Mouse (Mus musculus): ENCODE results near the gene Cemip2. TPM values are rescaled to one million over a fixed set of nuclear protein-coding genes. Genes with fewer than 3 reads are reported as not detected.

Cemip2 gene
- polyA plus RNA-seq, 1 experiment from 2014 or later = 63.1 TPM

DNA sequence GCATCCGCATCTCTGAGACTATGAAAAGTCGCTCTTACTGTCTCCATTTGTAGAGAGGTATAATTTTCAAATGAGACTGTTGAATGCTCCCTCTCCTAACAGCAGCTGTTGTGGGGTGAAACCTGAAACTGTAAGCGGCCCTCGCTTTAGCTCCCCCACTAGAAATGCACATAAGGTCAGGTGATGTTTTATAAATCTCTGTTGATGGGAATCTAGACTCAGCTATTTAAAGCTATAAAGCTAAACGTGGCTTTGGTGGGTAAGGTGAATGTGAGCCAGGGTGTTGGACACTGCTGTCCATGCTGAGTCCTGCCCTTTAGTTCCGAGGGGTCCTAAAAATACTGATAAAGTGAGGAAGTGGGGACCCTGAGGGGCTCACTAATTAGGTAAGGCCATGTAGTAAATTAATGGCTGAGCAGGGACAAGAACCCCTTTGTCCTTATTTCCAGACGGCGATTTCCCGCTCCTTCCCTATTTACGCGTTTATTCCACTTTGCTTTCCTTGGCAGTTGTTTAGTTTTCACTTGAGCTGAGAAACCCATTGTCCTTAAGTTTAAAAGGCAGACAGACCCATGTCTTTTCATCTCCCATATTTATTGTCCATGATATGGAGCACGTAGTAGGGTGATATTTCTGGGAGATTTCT, 3.8 kb downstream of the Cemip2 start:
- H3K9me3 ChIP-seq = no peaks in the 10 kb centered on the region
- no peaks in the 10 kb centered on the region for H3K27me3 ChIP-seq (ENCODE audit: insufficient read depth, poor library complexity, severe bottlenecking)
- peaks cover 67% of the 10 kb centered on the region for H3K4me1 ChIP-seq
- H3K36me3 ChIP-seq = 0 out of 2 replicates have a peak, but pooled peaks cover 7% of the 10 kb centered on the region
- WGBS = 66% methylated on average over 12 of the region's 12 CpGs
- peak overlapping the region; percentile 95 for H3K4me3 ChIP-seq
- DNase-seq (ENCODE audit: low spot score) = no peak
- peak overlapping the region; percentile 74; the same call in 1 of the 2 replicates for H3K27ac ChIP-seq

DNA sequence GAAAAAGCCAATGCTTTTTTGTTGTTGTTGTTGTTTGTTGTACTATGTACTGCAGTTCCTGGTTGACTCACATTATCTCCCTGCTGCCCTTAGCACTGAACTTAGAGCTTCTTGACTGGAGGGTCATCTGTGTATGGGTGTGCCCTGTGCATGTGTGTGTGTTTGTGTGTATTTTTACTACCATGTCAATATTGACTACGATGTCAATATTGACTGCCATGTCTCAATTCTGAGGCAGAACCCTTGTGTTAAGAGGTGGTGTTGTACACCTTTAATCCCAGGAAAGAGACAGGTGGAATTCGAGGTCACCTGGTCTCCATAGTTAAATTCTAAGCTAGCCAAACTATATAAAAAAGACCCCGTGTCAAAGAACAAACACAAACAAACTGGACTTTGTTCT, 5.6 kb downstream of the Cemip2 start:
- H3K9me3 ChIP-seq = no peaks in the 10 kb centered on the region
- H3K27ac ChIP-seq = peak overlapping the region; percentile 83; the same call in 1 of the 2 replicates
- H3K4me3 ChIP-seq = no peak overlapping the region
- WGBS = 74% methylated on average over 3 of the region's 3 CpGs
- H3K36me3 ChIP-seq = 0 out of 2 replicates have a peak, but pooled peaks cover 7% of the 10 kb centered on the region
- no peak for DNase-seq (ENCODE audit: low spot score)
- no peaks in the 10 kb centered on the region for H3K27me3 ChIP-seq (ENCODE audit: insufficient read depth, poor library complexity, severe bottlenecking)
- peaks cover 58% of the 10 kb centered on the region for H3K4me1 ChIP-seq

- H3K9me3 ChIP-seq = no peaks in the 10 kb centered on the region
- WGBS = 31% methylated on average over 8 of the region's 8 CpGs
- H3K4me1 ChIP-seq = peaks cover 57% of the 10 kb centered on the region
- H3K4me3 ChIP-seq = peak overlapping the region; percentile 27; the same call in 1 of the 2 replicates
- H3K27ac ChIP-seq = peak overlapping the region; percentile 83
- H3K27me3 ChIP-seq (ENCODE audit: insufficient read depth, poor library complexity, severe bottlenecking) = no peaks in the 10 kb centered on the region
- DNase-seq (ENCODE audit: low spot score) = no peak
- 0 out of 2 replicates have a peak, but pooled peaks cover 7% of the 10 kb centered on the region for H3K36me3 ChIP-seq
Observed at GRCm38 (mm10) chr19:21784331-21785131, 6.4 kb downstream of the Cemip2 start.

DNA sequence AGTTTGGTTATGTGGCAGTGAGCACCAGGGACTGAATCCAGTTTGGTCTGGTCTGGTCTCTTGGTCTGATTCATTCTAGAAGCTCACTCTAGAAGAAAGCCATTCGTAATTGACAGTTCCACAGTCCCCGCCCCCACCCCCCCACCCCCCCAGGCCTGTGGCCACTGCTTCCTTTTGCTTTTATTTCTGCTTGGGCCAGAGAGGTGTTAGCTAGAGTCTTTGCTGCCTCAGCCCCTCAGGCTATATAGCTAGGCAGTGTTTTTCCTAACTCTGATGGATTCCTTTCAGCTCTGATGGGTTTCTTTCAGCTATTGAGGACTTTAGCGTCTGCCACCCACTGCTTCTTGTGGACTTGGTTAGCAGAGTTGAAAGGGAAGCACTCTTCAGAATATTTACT, 7.0 kb downstream of the Cemip2 start:
- H3K36me3 ChIP-seq = 0 out of 2 replicates have a peak, but pooled peaks cover 7% of the 10 kb centered on the region
- no peak for DNase-seq (ENCODE audit: low spot score)
- 23% methylated on average over 3 of the region's 3 CpGs for WGBS
- no peaks in the 10 kb centered on the region for H3K9me3 ChIP-seq
- H3K4me1 ChIP-seq = peaks cover 51% of the 10 kb centered on the region
- peak overlapping the region; percentile 83 for H3K27ac ChIP-seq
- peak overlapping the region; percentile 27; the same call in 1 of the 2 replicates for H3K4me3 ChIP-seq
- no peaks in the 10 kb centered on the region for H3K27me3 ChIP-seq (ENCODE audit: insufficient read depth, poor library complexity, severe bottlenecking)

GRCm38 (mm10) chr19:21787004-21787480, 8.9 kb downstream of the Cemip2 start:
- H3K4me3 ChIP-seq = no peak overlapping the region
- no peak overlapping the region for H3K27ac ChIP-seq
- H3K36me3 ChIP-seq = 0 out of 2 replicates have a peak, but pooled peaks cover 7% of the 10 kb centered on the region
- no peaks in the 10 kb centered on the region for H3K27me3 ChIP-seq (ENCODE audit: insufficient read depth, poor library complexity, severe bottlenecking)
- no peaks in the 10 kb centered on the region for H3K9me3 ChIP-seq
- peaks cover 35% of the 10 kb centered on the region for H3K4me1 ChIP-seq
- DNase-seq (ENCODE audit: low spot score) = no peak
- WGBS = 81% methylated on average over 6 of the region's 6 CpGs

DNA sequence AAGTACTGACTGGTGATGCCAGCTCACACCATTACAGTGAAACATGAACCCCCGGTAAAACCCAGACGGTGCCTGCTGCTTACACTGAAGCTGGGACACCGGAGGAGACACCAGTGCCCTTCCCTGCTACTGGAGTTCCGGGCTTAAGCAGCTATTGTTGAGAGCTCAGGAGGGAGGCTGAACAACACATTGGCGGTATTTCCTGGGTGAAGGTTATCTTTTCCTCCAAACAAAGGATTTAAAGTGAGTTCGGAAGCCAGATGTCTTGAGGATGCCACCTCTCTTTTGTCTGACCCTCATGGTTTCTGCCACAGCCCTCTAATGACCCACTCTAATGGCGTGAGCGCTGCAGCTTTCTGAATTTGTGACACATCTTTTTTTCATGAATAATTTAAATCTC, 10.9 kb downstream of the Cemip2 start:
- WGBS = 42% methylated on average over 8 of the region's 8 CpGs
- DNase-seq (ENCODE audit: low spot score) = no peak
- H3K4me3 ChIP-seq = no peak overlapping the region

DNA sequence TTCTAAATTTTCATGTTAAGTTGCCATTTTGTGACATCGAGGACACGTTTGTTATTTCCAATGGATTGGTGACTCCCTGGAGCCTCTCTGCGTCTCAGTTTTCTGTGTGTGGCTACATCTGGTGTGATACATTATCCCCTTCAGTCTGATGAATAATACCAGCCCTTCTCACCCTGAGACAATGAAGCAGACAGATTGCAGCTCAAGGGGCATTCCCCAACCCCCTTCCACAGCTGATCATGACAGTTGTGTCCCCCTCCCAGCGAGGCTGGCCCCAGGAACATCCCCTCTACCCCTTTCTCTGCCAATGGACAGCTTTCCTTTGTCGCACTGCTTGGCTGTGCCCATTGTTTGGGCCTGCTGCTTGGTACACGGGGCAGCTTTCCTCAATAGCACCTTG, 11.5 kb downstream of the Cemip2 start:
- H3K4me3 ChIP-seq = no peak overlapping the region
- H3K4me1 ChIP-seq = peaks cover 21% of the 10 kb centered on the region
- WGBS = 73% methylated on average over 6 of the region's 6 CpGs
- H3K27ac ChIP-seq = no peak overlapping the region
- peaks cover 28% of the 10 kb centered on the region for H3K36me3 ChIP-seq
- H3K27me3 ChIP-seq (ENCODE audit: insufficient read depth, poor library complexity, severe bottlenecking) = no peaks in the 10 kb centered on the region
- DNase-seq (ENCODE audit: low spot score) = no peak
- H3K9me3 ChIP-seq = no peaks in the 10 kb centered on the region

More for the DNA sequence above, 10.9 kb downstream of the Cemip2 start:
- Histone ChIP-seq H3K4me1 (peaks cover 28% of the 10 kb centered on the region), H3K27me3 (ENCODE audit: insufficient read depth, poor library complexity, severe bottlenecking) (no peaks in the 10 kb centered on the region), H3K36me3 (peaks cover 21% of the 10 kb centered on the region), H3K27ac (no peak overlapping the region), H3K9me3 (no peaks in the 10 kb centered on the region)

- Histone ChIP-seq H3K27ac (no peak overlapping the region), H3K4me3 (no peak overlapping the region), H3K9me3 (no peaks in the 10 kb centered on the region), H3K27me3 (ENCODE audit: insufficient read depth, poor library complexity, severe bottlenecking) (no peaks in the 10 kb centered on the region), H3K4me1 (peaks cover 10% of the 10 kb centered on the region; the same call in 1 of the 2 replicates), H3K36me3 (peaks cover 38% of the 10 kb centered on the region)
- WGBS = 82% methylated on average over 3 of the region's 3 CpGs
- no peak for DNase-seq (ENCODE audit: low spot score)
Observed at GRCm38 (mm10) chr19:21791386-21791785, 13.2 kb downstream of the Cemip2 start.

- DNase-seq (ENCODE audit: low spot score) = no peak
- H3K27me3 ChIP-seq (ENCODE audit: insufficient read depth, poor library complexity, severe bottlenecking) = no peaks in the 10 kb centered on the region
- WGBS = 87% methylated on average over 4 of the region's 4 CpGs
- H3K4me1 ChIP-seq = peaks cover 10% of the 10 kb centered on the region; the same call in 1 of the 2 replicates
- no peak overlapping the region for H3K4me3 ChIP-seq
- H3K9me3 ChIP-seq = no peaks in the 10 kb centered on the region
- peaks cover 40% of the 10 kb centered on the region for H3K36me3 ChIP-seq
- H3K27ac ChIP-seq = no peak overlapping the region
Observed at GRCm38 (mm10) chr19:21791826-21792225, 13.7 kb downstream of the Cemip2 start.

GRCm38 (mm10) chr19:21792587-21793175, 14.5 kb downstream of the Cemip2 start:
- 89% methylated on average over 26 of the region's 26 CpGs for WGBS
- DNase-seq (ENCODE audit: low spot score) = no peak

GRCm38 (mm10) chr19:21794569-21794968, 16.4 kb downstream of the Cemip2 start:
- Histone ChIP-seq H3K4me1 (peaks cover 4% of the 10 kb centered on the region; the same call in 1 of the 2 replicates), H3K4me3 (no peak overlapping the region), H3K36me3 (peaks cover 64% of the 10 kb centered on the region), H3K9me3 (no peaks in the 10 kb centered on the region), H3K27ac (no peak overlapping the region), H3K27me3 (ENCODE audit: insufficient read depth, poor library complexity, severe bottlenecking) (no peaks in the 10 kb centered on the region)
- DNase-seq (ENCODE audit: low spot score) = no peak
- WGBS = 94% methylated on average over 3 of the region's 3 CpGs

More at GRCm38 (mm10) chr19:21792587-21793175, 14.5 kb downstream of the Cemip2 start:
- Histone ChIP-seq H3K9me3 (no peaks in the 10 kb centered on the region), H3K4me1 (peaks cover 4% of the 10 kb centered on the region; the same call in 1 of the 2 replicates), H3K36me3 (peaks cover 47% of the 10 kb centered on the region), H3K27me3 (ENCODE audit: insufficient read depth, poor library complexity, severe bottlenecking) (no peaks in the 10 kb centered on the region), H3K27ac (no peak overlapping the region), H3K4me3 (no peak overlapping the region)

DNA sequence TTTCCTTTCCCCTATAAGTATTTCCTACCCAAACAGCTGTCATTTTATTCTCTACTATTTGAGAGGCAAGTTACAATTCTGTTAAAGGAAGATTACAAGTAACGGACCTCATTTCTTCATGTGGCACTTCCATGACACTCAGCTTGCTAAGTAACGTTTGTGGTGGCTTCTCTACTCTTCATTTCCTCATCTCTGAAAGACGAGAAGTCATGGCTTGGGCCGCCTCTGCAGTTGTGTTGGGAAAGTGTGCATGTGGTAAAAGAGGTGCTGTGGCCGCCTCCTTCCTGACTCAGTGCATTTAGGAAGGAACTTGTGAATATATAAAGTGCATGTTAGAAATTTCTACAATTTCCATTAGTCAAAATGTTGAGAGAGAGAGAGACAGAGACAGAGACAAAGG, 18.2 kb downstream of the Cemip2 start:
- Histone ChIP-seq H3K36me3 (peaks cover 78% of the 10 kb centered on the region), H3K4me1 (peaks cover 8% of the 10 kb centered on the region; the same call in 1 of the 2 replicates), H3K4me3 (no peak overlapping the region), H3K9me3 (no peaks in the 10 kb centered on the region), H3K27me3 (ENCODE audit: insufficient read depth, poor library complexity, severe bottlenecking) (no peaks in the 10 kb centered on the region), H3K27ac (no peak overlapping the region)
- no peak for DNase-seq (ENCODE audit: low spot score)
- WGBS = 87% methylated on average over 5 of the region's 5 CpGs

Data from heart, embryonic 10.5 days (tissue).